Mouse (Mus musculus) ES-Bruce4 (cell line): ENCODE data around the gene Asgr2.

Experiments
- CTCF ChIP-seq: IDR thresholded peaks from one replicate; pipeline ENCODE4 v1.8.1; 2011; ENCODE audit warnings: low read depth, low read length
- EP300 ChIP-seq: IDR thresholded peaks from 2 replicates; pipeline ENCODE4 v1.6.1; 2011; ENCODE audit warnings: low read depth, low read length; ENCODE audit not compliant: insufficient read depth

- TF ChIP-seq CTCF (peak; percentile 66), EP300 (no peak)
Measured at GRCm38 (mm10) chr11:70074379-70075071, 17.9 kb upstream of the Asgr2 start.
